8 mouse cellular contexts compared by ENCODE assay signal in the genomic region with DNA sequence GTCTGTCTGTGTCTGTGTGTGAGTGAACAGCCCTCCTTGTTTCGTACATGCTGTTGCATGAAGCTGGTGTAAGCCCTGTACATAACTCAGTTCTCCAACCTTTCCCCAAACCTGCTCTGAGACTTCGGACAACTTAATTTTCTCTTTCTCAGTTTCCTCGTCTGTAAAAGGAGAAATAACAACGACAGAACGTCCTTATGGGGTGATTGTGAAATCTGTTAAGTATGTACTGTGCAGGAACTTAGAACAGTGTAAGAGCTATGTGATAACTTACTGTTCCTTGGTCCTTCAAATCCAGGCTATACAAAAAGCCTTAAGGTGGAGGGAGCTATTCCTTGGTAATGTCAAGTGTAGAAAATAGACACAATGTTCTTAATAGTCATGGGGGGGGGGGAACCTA. TPM values are rescaled to one million over a fixed set of nuclear protein-coding genes. Genes with fewer than 3 reads are reported as not detected.
DNase-seq lines count a peak whose midpoint lies in the region; ATAC-seq and TF ChIP-seq lines count a peak whose summit lies in the region.

No protein-coding gene starts in this region.

- peak overlapping the region; percentile 93 for H3K4me2 ChIP-seq in liver, embryonic 11.5 days
- peak overlapping the region; percentile 90 for H3K4me2 ChIP-seq in neural tube, embryonic 13.5 days

- H3K9ac ChIP-seq in liver, embryonic 11.5 days (ENCODE audit: low read depth, low read length): peak overlapping the region; percentile 93
- peak overlapping the region; percentile 98 for H3K9ac ChIP-seq in neural tube, embryonic 13.5 days

- no peaks in the 10 kb centered on the region for H3K27me3 ChIP-seq in liver, embryonic 11.5 days (replicated peaks; ENCODE audit: control insufficient read depth, insufficient read depth, low read length)
- H3K27me3 ChIP-seq in neural tube, embryonic 13.5 days: no peaks in the 10 kb centered on the region

- H3K4me1 ChIP-seq in embryonic fibroblast, embryonic 13.5 days (ENCODE audit: control insufficient read depth, insufficient read depth, low read length): peaks cover 6% of the 10 kb centered on the region
- peaks cover 16% of the 10 kb centered on the region for H3K4me1 ChIP-seq in liver, embryonic 11.5 days (replicated peaks; ENCODE audit: control insufficient read depth, insufficient read depth, low read length)
- H3K4me1 ChIP-seq in neural tube, embryonic 13.5 days (replicated peaks): peaks cover 44% of the 10 kb centered on the region

- TF ChIP-seq CTCF in layer of hippocampus, adult 2 months (conservative IDR thresholded peaks at IDR 0.05): no peak
- TF ChIP-seq CTCF in embryonic fibroblast, embryonic 13.5 days (IDR thresholded peaks at IDR 0.05; ENCODE audit: borderline replicate concordance, insufficient read depth, low read length): no peak

- no peak for DNase-seq in layer of hippocampus, adult 2 months (ENCODE audit: low spot score in 2 of 2)
- no peak for DNase-seq in layer of hippocampus, adult 9-11 months
- no peak for DNase-seq in liver, embryonic 11.5 days (ENCODE audit: low spot score)
- DNase-seq in spleen, postnatal 4 days (ENCODE audit: low spot score in 2 of 2): no peak
- DNase-seq in embryo, embryonic 9.5 days (ENCODE audit: extremely low spot score): no peak
- no peak for DNase-seq in gastrocnemius, postnatal 25 days

- ATAC-seq in liver, embryonic 11.5 days (replicated peaks; ENCODE audit: low FRiP score): no peak
- no peak for ATAC-seq in neural tube, embryonic 13.5 days (ENCODE audit: low read depth)

- no peak overlapping the region for H3K27ac ChIP-seq in layer of hippocampus, adult 2 months
- H3K27ac ChIP-seq in embryonic fibroblast, embryonic 13.5 days (ENCODE audit: insufficient read depth, low read length): no peak overlapping the region
- H3K27ac ChIP-seq in liver, embryonic 11.5 days (ENCODE audit: low read depth, low read length): no peak overlapping the region
- H3K27ac ChIP-seq in neural tube, embryonic 13.5 days (replicated peaks): no peak overlapping the region

- peak overlapping the region; percentile 85 for H3K4me3 ChIP-seq in layer of hippocampus, adult 2 months
- H3K4me3 ChIP-seq in embryonic fibroblast, embryonic 13.5 days (ENCODE audit: insufficient read depth, low read length): peak overlapping the region; percentile 77
- H3K4me3 ChIP-seq in liver, embryonic 11.5 days (ENCODE audit: low read depth, low read length): peak overlapping the region; percentile 93
- H3K4me3 ChIP-seq in neural tube, embryonic 13.5 days: peak overlapping the region; percentile 78

- TF ChIP-seq POLR2A in embryonic fibroblast, embryonic 13.5 days (IDR thresholded peaks at IDR 0.05; ENCODE audit: low read depth, low read length): no peak

- WGBS in liver, embryonic 11.5 days: 18% methylated on average over 5 of the region's 5 CpGs
- 30% methylated on average over 5 of the region's 5 CpGs for WGBS in neural tube, embryonic 13.5 days

- peaks cover 4% of the 10 kb centered on the region for H3K36me3 ChIP-seq in liver, embryonic 11.5 days (ENCODE audit: control insufficient read depth, insufficient read depth, low read length)
- peaks cover 14% of the 10 kb centered on the region for H3K36me3 ChIP-seq in neural tube, embryonic 13.5 days

- H3K9me3 ChIP-seq in liver, embryonic 11.5 days (ENCODE audit: control insufficient read depth, low read length): no peaks in the 10 kb centered on the region
- no peaks in the 10 kb centered on the region for H3K9me3 ChIP-seq in neural tube, embryonic 13.5 days

RNA-seq across cellular contexts. Expression of gene Ccnj, which starts 1.3 kb away (rescaled TPM):
- total RNA-seq in layer of hippocampus, adult 2 months (2021): 1 to 10 TPM; 7.7 to 8.9 TPM
- 3.9 and 4.3 TPM in 2 replicates for polyA plus RNA-seq in embryonic fibroblast, embryonic 13.5 days (2011; ENCODE audit: insufficient read length, low read depth, missing spikeins)
- polyA plus RNA-seq in liver, embryonic 11.5 days (2014; fragmentation: Nextera tagmentation; extraction: Ambion mirVana): 12.4 and 13.2 TPM in 2 replicates
- 20.4 and 22.9 TPM in 2 replicates for polyA plus RNA-seq in neural tube, embryonic 13.5 days (2015; fragmentation: Nextera tagmentation; extraction: Ambion mirVana)
- 1 to 10 TPM; 2.9 to 3.5 TPM for total RNA-seq in gastrocnemius, postnatal 25 days (2021)
